Mouse (Mus musculus) gastrocnemius, postnatal 25 days (tissue): ENCODE results near the gene Gm42878. TPM values are rescaled to one million over a fixed set of nuclear protein-coding genes. Genes with fewer than 3 reads are reported as not detected.

Experiments used
- DNase-seq: peaks from one replicate; pipeline ENCODE4 v3.0.0; 2022
- long read RNA-seq, 2 experiments: library from polyadenylated mRNA; stranded (forward); transcript quantifications; one replicate each; pipeline ENCODE4 v2.0.0; 2021
- total RNA-seq, 2 experiments: library from RNA; stranded (reverse); gene quantifications; 1 replicate in 1 of 2; 2 replicates in 1 of 2; pipeline ENCODE4 v1.2.3; 2021

The Gm42878 gene
- not detected for total RNA-seq
- long read RNA-seq, experiment 1: 0 reads
- long read RNA-seq, experiment 2: 0 reads

DNA sequence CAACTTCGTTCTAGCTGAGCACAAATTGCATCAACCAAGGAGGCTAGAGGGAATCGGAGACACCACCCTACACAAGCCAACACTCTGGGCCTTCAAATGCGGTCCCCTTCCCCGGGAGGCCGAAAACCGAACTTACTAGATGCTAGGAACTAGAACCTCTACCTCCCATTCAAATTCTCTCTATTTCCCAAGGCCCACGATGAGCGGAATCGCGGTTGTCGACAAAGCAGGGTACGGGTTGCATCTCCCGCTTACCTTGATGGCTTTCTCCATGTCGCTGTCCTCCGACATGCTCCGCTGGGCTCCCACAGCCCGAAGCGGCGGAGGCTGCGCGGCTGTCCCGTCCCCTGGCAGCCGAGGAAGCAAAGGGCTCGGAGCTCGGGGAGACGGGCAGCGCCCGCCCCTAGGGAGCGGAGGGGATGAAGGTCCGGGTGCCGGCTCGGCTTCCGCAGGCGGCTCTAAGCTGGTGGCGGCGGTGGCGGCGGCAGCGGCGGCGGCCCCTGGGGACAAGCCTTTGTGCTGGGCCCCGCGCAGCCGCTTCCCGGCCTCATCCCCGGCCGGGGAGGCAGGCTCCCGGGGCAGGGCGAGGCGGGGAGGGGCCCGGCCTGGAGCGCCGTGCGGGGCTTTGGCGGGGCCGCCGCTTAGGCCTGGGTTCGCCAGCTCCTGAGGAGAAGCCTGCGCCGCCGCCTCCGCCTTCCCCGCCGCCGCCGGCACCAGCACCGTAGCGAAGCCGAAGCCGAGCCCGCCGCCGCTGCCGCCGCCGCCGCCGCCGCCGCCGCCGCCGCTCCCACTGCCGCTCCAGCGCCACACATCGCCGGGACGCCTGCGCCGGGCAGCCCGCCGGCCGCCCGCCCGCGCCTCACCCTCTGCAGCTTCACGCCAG is at the start of gene Gm42878, which contains the start of gene Adam1a:
Gm42878 (minus strand) TSS at position 573 of the 883 bp plus-strand sequence.
Adam1a (minus strand) TSS at position 573 of the 883 bp plus-strand sequence.
- no peak for DNase-seq

DNA sequence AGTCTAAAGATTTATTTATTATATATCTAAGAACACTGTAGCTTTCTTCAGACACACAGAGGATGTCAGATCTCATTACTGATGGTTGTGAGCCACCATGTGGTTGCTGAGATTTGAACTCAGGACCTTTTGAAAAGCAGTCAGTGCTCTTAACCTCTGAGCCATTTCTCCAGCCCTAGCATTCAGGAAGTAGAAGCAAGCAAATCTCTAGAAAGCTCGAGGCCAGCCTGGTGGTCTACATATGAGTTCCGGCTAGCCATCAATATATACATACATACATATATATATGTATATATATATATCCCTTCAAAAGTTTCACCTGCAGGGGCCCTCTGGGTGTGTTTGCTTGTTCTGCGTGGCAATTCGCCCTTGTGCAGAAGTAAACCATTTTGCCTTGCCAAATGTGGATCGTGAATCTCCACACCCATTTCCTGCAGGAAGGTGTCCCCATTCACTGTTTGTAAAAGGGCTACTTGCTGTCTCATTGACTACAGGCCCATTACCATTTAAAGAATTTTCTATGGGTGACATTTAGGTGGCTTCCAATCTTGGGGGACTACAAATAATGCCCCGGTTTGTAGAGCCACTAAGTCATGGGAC is 49.5 kb upstream of the Gm42878 start:
- no peak for DNase-seq

DNA sequence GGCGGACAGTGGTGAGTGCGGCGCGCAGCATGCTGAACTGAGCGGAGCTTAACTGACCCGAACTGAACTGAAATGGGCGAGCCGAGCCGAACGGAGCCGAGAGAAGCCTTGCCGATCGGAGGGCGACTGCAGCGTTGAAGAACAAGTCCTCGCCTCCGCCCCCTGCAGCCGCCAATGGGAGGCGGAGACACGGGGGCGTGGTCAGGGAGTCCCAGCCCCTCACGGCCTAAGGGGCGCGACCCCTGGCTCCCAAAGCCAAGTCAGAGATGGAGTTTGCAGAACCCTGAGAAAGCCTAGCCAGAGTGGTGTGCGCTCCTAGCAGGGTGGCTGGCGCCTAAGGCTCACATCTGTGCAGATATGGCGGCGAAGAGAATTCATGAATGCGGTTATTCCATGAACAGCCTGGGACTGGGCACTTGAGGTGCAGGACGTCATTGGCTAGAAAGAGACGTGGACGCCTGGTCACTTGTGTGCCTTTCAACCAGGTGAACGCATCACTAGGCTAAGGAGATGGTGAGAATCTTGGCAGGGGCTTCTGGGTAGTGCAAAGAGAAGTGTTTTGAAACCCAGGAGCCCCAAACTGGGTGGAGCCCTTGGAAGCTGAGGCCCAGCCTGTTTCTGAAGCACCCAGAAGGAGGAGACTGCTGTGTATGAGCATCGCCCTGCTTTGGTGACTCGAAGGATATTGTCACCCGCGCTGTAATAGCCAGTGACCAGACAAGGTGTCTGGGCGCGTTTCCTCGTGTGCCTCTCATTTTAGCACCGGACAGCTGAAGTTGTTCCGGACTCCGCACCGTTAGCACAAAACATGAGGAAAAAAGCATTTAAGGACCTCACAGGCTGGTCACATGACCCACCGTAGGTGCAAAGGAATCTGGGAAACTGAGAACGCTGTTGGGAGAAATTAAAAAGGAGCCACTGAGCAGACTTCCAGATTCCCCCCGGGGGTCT is 48.4 kb upstream of the Gm42878 start, which contains the start of gene Aldh2:
Aldh2 (minus strand) TSS at position 374 of the 951 bp plus-strand sequence.
- DNase-seq: peak; percentile 91

DNA sequence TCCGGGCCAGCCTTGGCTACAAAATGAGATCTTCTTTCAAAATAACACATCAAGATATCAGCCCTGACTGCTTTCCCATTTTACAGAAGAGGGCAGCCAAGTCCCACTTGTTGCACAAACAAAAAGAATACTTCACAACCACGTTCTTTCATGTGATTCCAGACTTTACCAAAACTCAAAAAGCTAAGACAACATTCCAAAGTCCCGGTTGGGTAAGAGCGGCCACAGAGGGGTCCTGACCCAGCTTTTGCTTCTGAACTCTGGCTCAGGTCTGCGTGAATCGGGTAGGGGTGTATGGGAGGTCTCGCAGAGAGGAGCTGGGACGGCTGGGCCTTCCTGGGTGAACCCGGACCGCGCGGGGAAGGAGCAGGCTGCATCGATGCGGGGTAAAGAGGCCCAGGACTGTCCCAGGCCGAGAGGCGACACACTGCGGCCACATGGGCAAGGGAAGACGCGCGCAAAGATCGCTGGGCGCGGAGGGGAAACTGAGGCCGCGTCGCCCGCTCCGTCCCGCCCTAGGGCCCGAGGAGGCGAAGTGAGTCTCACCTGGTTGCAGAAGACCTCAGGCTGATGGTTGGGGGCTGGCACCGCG is 47.6 kb upstream of the Gm42878 start:
- no peak for DNase-seq

DNA sequence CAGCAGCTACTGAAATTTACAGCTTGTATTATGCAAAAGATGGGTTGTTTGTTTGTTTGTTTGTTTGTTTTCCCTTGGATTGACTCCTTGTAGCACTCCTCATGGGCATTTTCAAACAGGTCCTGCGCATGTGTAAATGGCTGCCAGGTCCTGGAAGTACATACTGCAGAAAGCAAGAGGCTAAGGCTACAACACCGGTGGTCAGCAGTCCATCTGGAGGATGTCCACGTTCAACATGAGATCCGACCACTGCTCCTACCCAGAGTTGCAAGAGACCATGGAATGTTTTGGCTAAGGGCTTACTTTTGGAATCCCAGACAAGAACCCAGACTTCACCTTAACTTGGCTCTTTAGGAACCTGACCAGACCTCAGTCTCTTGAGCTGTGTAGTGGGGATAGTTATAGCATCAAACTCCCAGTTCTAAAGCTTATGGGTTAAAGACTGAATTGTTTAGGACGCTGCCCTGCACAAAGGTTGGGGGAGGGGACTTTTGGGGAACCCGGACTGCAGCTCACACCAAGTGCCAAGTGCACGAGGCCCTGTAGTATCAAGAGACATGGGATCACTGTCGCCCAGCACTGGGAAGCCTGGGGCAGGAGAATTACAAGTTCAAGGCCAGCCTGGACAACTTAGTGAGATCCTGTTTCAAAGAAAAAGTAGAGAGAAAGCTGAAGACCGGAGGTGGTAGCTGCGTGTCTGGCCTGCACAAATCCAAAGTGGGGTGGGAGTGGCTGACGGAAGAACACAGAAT is 47.0 kb upstream of the Gm42878 start:
- no peak for DNase-seq

DNA sequence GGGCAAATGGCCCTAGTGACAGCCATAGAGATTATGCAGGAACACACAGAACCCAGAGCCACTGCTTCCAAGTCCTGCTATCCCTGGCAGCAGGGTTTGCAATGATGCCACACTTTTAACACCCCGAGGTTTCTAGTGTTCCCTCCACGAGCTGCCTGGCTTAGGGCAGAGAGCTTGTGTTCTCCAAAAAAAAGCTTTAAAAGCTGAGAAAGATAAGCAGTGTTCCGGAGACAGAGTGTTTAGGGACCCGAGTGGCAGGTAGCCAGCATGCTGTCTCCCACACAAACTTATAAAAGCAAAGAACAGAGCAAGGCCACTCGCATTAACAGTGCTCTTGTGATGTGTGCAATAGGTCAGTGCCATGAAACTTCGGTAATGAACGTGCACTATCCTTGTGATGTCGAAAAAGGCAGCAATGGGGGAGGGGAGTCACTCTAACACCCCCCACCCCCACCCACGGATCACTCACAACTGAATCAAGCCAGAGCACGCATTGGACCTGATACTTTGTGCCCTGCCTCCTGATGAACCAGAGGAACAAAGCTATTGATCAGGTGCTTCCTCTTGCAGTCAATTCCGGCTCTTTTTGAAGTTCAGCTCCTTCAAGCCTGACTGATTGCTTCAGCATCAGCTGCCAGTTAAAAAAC is 46.3 kb upstream of the Gm42878 start:
- DNase-seq: no peak

DNA sequence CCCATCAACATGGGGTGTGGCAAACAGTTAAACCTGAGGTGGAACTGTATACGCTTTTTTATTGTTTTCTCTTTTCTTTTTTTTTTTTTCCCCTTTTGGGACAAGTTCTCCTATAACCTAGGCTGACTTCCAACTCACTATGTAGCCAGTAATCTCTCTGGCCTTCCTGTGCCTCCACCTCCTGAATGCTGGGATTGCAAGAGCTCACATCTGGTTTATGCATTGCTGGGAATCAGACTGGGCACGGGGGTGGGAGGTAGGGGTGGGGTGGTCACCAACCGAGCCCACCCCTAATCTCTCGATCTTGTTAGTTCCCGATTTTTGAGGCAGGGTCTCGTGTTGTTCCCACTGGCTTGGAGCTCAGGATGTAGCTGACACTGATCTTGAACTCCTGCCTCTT is 44.6 kb upstream of the Gm42878 start:
- no peak for DNase-seq

DNA sequence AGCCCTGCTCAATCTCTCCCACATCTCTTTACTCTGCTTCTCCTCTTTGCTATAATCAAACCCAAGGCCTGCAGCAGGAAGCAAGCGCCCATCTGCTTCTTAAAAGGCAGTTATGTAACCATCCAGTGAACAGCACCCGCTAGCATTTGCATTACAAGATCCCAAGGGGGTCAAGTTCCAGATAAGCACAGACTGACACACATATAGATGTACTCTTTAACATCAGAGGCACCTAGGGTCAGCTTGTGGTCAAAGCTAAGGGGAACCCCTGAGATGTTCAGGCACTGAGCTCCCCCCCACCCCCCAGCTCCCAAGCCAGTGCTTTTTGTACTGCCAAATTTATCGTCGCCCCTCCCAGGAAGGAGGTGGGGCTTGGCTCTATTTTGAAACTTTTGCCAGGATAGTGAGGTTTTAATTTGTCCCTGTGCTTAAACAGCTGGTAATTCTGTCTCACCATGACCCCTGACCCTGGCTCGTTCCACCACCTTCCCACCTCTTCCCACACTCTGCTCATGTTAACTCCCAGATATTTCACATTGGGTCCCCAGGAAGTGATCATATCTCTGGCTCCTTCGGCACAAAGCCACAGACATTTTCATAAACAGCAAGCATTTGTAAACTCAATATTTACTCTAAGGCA is 41.2 kb upstream of the Gm42878 start:
- DNase-seq: peak; percentile 72

DNA sequence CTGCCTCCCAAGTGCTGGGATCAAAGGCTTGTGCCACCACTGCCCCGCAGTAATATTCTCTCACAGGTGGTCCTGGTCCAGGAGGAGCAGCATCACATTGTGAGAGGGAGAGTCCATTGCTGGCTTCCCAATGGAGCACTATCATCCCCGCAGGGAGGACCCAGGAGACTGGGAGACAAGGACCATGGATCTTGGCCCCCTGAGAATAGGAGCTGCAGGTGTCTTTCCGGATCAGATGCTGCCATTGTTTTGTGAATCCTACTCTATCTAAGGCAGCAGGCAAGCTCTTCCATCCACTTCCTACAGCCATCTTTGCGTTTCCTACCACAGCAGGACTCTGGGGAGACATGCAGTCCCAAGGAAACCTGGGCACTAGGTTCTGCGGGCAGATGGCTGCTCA is 40.4 kb upstream of the Gm42878 start:
- DNase-seq: no peak

DNA sequence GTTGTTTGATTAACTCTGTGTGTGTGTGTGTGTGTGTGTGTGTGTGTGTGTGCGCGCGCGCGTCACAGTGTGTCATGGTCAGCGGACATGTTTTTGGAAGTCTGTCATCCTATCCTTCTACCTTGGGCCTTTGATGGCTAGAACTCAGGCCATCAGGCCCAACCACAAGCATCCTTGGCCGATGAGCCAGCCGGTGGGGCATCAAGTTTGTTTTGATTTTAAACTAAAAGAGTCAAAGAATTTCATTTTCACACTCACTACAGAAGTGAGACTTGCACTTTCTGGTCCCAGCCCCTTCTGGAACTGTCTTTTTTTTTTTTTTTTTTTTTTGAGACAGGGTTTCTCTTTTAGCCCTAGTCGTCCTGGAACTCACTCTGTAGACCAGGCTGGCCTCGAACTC is 39.7 kb upstream of the Gm42878 start:
- no peak for DNase-seq

DNA sequence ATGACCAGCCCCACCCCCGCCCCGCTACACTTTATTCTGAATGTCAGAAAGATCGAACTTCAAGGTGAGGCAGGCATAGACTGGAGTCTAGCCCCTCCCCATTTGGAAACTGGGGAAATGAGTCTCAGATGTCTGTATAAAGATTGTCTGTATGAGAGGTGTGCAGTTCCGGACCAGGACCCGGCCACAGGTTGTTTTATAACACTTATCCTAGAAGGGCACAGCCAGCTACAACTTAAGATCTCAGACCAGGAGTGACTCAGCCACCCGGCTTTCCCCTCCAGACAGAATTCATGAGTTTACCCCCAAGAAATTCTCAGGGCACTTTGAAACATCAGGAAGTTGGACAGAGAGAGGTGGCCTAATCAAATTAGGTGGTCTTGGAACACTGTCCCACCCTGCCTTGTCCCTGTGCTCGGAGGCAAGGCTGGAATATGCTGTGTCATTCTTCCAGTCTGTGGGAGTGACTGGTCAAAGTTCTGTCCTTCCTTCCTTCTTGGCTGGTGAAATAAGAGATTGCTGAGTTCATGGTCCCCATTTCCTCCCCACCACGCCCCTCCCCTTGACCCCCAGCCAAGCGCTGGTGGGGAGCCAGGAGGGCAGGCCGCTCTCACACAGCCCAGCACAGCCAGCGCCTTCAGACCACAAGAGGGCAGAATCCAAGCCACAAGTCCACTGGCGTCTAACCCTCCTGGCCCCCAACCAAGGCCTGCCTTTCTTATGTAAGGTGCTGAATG is 38.7 kb upstream of the Gm42878 start:
- DNase-seq: peak; percentile 97

DNA sequence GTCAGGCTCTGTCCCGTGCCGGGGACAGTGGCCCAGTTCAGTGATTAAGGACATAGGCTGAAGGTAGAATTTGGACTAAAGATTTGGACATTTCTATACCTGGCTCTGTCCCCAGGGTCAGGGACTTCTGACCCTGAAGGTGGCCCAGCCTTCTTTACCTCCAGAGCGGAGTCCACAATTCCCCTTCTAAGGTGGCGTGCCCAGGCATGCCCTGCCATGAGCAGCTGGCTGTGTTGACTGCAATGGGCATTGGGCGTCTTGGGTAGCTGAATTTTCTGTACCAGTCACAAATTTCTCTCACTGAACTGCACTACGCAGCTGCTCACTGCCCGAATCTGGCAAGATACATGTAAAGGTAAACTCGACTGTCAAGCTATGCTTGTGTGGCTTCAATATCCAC is 36.7 kb upstream of the Gm42878 start:
- DNase-seq: no peak

DNA sequence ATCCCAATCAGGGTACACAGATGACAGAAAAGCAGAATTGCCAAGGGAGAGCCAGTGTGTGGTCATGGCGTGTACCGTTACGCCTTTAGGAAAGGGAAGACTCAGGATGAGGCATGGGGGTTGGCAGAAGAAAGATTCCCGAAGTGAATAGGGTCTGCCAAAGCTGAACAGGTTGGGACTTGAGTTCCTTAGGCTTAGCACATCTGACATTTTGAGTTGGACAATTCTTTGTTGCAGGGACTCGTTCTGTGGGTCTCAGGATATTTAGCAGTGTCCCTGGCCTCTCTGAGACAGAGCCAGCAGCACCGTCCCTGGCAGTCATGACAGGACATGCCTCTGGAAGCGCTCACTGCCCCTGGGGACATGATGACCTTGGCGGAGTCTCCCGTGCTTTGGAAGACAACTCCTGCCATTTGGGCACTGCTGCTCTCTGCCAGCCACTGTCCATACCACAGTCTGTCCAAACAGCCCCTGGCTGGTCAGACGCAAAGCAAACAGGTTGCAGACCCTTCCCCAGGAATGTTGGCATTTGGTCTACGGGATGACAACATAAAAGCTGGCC is 31.7 kb upstream of the Gm42878 start:
- DNase-seq: peak; percentile 78

DNA sequence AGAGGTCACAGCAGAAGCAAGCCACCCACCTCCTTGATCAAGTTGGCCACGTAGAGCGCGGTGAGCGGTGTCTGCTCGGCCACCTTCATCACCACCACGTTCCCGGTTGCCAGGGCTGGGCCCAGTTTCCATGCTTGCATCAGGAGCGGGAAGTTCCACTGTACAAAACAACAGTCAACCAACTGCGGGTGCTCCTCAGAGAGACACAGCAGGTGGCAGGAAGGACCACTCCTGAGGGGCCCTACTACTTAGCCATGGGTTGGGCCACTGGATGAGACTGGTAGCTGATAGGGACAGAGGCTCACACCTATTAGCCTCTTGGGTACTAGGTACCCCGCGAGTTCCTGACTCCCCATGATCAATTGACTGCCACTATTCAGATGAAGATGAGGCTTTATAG is 30.6 kb upstream of the Gm42878 start:
- no peak for DNase-seq

DNA sequence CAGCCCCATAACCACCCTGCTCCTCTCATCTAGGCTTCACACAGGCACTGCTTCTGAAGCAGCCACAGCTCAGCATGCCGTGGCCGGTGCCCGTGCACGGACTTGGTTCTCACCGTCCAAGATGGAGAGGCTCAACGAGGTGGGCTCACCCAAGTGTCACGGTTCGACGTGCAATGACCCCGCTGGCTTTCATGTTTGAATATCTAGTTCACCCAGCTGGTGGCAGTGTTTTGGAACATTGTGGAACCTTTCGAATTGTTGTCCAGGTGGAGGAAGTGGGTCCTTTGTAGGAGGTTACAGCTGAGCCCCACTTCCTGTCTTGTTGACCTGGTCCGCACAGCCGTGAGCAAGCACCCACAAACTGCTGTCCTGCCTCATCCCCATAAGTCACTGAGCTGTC is 28.9 kb upstream of the Gm42878 start:
- DNase-seq: no peak

DNA sequence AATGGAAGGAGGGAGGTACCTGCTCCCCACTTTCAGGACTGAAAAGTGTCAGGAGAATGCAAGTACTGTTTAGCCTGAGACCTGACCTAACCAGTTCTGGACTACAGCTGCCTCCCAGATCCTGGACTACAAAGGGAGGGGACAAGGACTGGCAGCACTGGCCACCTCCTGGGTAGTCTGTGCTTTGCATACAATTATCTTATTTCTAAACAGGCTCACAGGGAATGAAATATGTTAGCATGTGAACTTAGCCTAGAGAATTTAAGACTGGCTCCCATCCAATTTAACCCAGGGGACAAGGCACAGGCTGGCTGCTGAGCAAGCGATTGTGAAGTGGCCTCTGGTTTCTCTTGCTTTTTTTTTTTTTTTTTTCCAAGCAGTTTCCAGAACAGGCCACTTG is 25.5 kb upstream of the Gm42878 start:
- DNase-seq: no peak

DNA sequence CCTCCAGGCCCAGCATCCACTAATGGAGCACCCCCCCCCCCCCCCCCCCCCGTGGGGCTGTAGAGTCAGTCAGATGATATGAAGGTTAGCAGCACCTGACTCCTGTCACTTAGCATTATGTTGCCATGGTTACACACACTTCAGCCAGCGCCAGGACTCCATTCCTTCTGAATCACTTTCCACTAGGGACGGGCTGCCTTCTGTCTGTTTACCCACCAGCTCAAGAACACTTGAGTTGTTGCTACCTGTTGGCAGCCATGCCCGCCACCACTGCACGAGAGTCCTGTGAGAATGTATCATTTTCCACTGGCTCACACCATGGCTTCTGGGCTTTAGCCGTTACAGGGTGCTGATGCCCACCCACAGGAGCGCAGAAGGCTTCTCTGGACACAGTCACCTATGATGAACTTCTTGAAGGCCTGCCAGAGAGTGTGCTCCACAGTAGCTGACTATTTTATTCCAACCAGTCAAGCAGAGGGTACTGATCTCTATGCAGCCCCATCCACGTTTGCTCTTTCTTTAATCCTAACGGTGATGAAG is 24.7 kb upstream of the Gm42878 start:
- no peak for DNase-seq

DNA sequence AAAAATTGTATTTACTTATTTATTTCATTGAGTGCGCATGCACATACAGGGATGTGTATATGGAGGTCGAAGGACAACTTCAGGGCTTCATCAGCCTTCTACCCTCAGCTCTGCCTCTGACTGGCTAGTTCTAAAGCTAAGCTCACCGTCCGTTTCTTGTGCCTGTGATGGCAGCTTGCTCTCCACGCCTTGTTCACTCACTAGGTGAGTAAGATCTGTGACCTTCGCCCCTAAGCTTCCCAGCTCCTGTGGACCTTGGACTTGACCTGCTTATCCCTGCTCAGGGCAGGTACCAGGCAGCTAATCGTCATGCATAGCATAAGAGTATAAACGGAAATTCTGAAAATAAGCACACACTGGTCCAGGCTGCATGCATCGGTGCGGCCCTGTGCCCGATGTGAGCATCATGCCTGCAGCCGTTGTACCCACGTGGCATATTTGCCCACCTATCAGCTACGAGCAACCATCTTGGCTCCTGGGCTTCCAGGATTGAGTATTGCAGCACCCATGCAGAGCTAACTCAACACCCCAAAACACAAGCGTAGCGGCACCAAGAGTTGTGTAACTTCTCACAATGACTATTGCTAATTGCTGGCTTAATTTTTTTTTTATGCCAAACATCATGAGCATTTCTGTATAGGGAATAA is 20.9 kb upstream of the Gm42878 start:
- no peak for DNase-seq
